12 mouse cellular contexts compared by ENCODE assay signal in the genomic region with DNA sequence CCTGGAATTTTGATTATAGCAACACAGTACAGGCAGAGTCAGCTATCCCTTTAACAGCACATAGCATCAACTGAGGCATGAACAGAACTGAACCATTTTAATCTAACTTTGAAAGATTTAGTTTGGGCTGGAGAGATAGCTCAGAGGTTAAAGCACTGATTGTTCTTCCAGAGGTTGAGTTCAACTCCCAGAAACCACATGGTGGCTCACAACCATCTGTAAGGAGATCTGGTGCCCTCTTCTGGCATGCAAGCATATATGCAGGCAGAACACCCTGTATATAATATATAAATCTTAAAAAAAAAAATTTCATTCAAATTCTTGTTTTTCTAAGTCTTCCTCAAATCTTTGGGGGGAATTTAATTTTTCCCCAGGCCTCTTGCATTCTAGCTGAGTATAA. TPM values are rescaled to one million over a fixed set of nuclear protein-coding genes. Genes with fewer than 3 reads are reported as not detected.
DNase-seq lines count a peak whose midpoint lies in the region; ATAC-seq and TF ChIP-seq lines count a peak whose summit lies in the region.
"Had no signal": no experiment of that assay in that cellular context is flagged by ENCODE, and none has a peak within 500 bp of the region (broad histone marks: within the 10 kb centered on the region; RNA-seq: fewer than 3 reads in every experiment).

No protein-coding gene starts in this region.

- TF ChIP-seq CTCF in gastrocnemius, adult 2 months (IDR thresholded peaks at IDR 0.05), result peak; percentile 73
- peak; percentile 75 for TF ChIP-seq CTCF in lung, postnatal 0 days (IDR thresholded peaks at IDR 0.05)
- peak; percentile 32 to 45 (median 44) for TF ChIP-seq CTCF in MEL (IDR thresholded peaks at IDR 0.05 in 2 of 3, conservative IDR thresholded peaks at IDR 0.05 in 1 of 3; ENCODE audit: control insufficient read depth in 1 of 3, insufficient read depth in 1 of 3, low read depth in 2 of 3, low read length in 3 of 3, poor library complexity in 1 of 3, severe bottlenecking in 1 of 3)

- H3K36me3 ChIP-seq in lung, postnatal 0 days (ENCODE audit: insufficient read depth, low read length), result peaks cover 19% of the 10 kb centered on the region; the same call in 1 of the 2 replicates
- peaks cover 27 to 42% of the 10 kb centered on the region in 2 experiments for H3K36me3 ChIP-seq in MEL (ENCODE audit: control insufficient read depth in 1 of 2, insufficient read depth in 2 of 2, low read length in 2 of 2)

- no peak for TF ChIP-seq POLR2A in MEL (IDR thresholded peaks at IDR 0.05; ENCODE audit: control insufficient read depth in 1 of 2, insufficient read depth in 1 of 2, low read depth in 1 of 2, low read length in 2 of 2, poor library complexity in 1 of 2)

- no peaks in the 10 kb centered on the region for H3K4me1 ChIP-seq in lung, postnatal 0 days (ENCODE audit: insufficient read depth, low read depth, low read length)
- H3K4me1 ChIP-seq in MEL (ENCODE audit: control insufficient read depth in 1 of 2, insufficient read depth in 2 of 2, low read length in 2 of 2), result no peaks in the 10 kb centered on the region; a peak in 1 of 4 replicates
- H3K4me1 ChIP-seq: limb, embryonic 13.5 days; midbrain, embryonic 12.5 days had no signal

- TF ChIP-seq EP300 in lung, postnatal 0 days (IDR thresholded peaks at IDR 0.05), result no peak
- no peak for TF ChIP-seq EP300 in MEL (IDR thresholded peaks at IDR 0.05; ENCODE audit: low read depth in 1 of 2, low read length in 2 of 2)

- no peak for DNase-seq in gastrocnemius, adult 2 months
- no peak for DNase-seq in gastrocnemius, postnatal 14 days
- peak; percentile 67 for DNase-seq in lung, postnatal 0 days (ENCODE audit: low spot score)
- no peak for DNase-seq in lung, postnatal 36 days
- DNase-seq in MEL (ENCODE audit: low read depth, low spot score), result peak; percentile 42
- DNase-seq in naive thymus-derived CD4-positive, alpha-beta T cell, adult 2 months (ENCODE audit: low read depth), result peak; percentile 45
- no peak for DNase-seq in left cerebral cortex, adult 11 months (ENCODE audit: low spot score)
- DNase-seq: adrenal gland, postnatal 10 days had no signal

- no peaks in the 10 kb centered on the region for H3K9me3 ChIP-seq in lung, postnatal 0 days (ENCODE audit: low read length)
- H3K9me3 ChIP-seq in MEL (replicated peaks; ENCODE audit: insufficient read depth, low read length), result no peaks in the 10 kb centered on the region
- H3K9me3 ChIP-seq: limb, embryonic 13.5 days; midbrain, embryonic 12.5 days had no signal

- H3K79me2 ChIP-seq in MEL (ENCODE audit: control insufficient read depth, insufficient read depth, low read length, poor library complexity), result peaks cover 22% of the 10 kb centered on the region

- ATAC-seq in lung, postnatal 0 days, result no peak
- no peak for ATAC-seq in granulocyte monocyte progenitor cell, adult 5-6 weeks (replicated peaks; ENCODE audit: poor library complexity, severe bottlenecking)

- no peaks in the 10 kb centered on the region for H3K27me3 ChIP-seq in lung, postnatal 0 days (replicated peaks; ENCODE audit: insufficient read depth, low read length)
- H3K27me3 ChIP-seq in MEL (ENCODE audit: control insufficient read depth in 1 of 2, insufficient read depth in 2 of 2, low read length in 2 of 2), result no peaks in the 10 kb centered on the region
- H3K27me3 ChIP-seq: limb, embryonic 13.5 days; midbrain, embryonic 12.5 days had no signal

- no peak overlapping the region for H3K4me2 ChIP-seq in lung, postnatal 0 days (replicated peaks; ENCODE audit: low read depth, low read length)
- H3K4me2 ChIP-seq: limb, embryonic 13.5 days; midbrain, embryonic 12.5 days had no signal

- intact Hi-C loops in gastrocnemius, adult 2 months (cut with DNase I), result no loop called here
- intact Hi-C loops in gastrocnemius, postnatal 14 days (cut with DNase I; ENCODE audit: low total_unique reads), result no loop called here

- peak overlapping the region; percentile 13; the same call in 1 of the 2 replicates for H3K27ac ChIP-seq in gastrocnemius, adult 2 months
- H3K27ac ChIP-seq in lung, postnatal 0 days (ENCODE audit: low read length), result no peak overlapping the region
- H3K27ac ChIP-seq in MEL (ENCODE audit: control insufficient read depth, low read depth, low read length), result no peak overlapping the region
- H3K27ac ChIP-seq: limb, embryonic 13.5 days; midbrain, embryonic 12.5 days had no signal

- no peak overlapping the region for H3K9ac ChIP-seq in lung, postnatal 0 days (replicated peaks; ENCODE audit: low read depth)
- no peak overlapping the region for H3K9ac ChIP-seq in MEL (ENCODE audit: control insufficient read depth, low read depth, low read length, poor library complexity, severe bottlenecking)
- H3K9ac ChIP-seq: limb, embryonic 13.5 days; midbrain, embryonic 12.5 days had no signal

- no peak; the same call in 1 of the 2 replicates for TF ChIP-seq RAD21 in MEL (IDR thresholded peaks at IDR 0.05; ENCODE audit: low read depth, low read length)

- H3K4me3 ChIP-seq in gastrocnemius, adult 2 months, result no peak overlapping the region
- no peak overlapping the region for H3K4me3 ChIP-seq in lung, postnatal 0 days (ENCODE audit: low read depth, low read length)
- no peak overlapping the region for H3K4me3 ChIP-seq in MEL (ENCODE audit: control insufficient read depth in 1 of 2, insufficient read depth in 1 of 2, low read depth in 2 of 2, low read length in 2 of 2)
- H3K4me3 ChIP-seq: erythroblast, embryonic 14.5 days; limb, embryonic 13.5 days; midbrain, embryonic 12.5 days had no signal

TF ChIP-seq in MEL, 35 proteins besides CTCF, POLR2A, EP300 and RAD21:
- TF ChIP-seq TBP (IDR thresholded peaks at IDR 0.05; ENCODE audit: low read depth, low read length) (no peak), RCOR1 (IDR thresholded peaks at IDR 0.05; ENCODE audit: low read depth, low read length) (peak; percentile 66), CHD1 (IDR thresholded peaks at IDR 0.05; ENCODE audit: low read depth, low read length) (no peak), ZNF384 (IDR thresholded peaks at IDR 0.05; ENCODE audit: low read depth, low read length) (peak; percentile 73), MYC (IDR thresholded peaks at IDR 0.05; ENCODE audit: low read depth, low read length) (peak; percentile 81)

RNA-seq across cellular contexts. Expression of a gene that starts 9.7 kb away (rescaled TPM):
- total RNA-seq in gastrocnemius, adult 2 months (2021), result 100 to 1,000 TPM in 1 of 2 experiments, 10 to 100 TPM in 1; 92.0 to 104 TPM
- total RNA-seq in gastrocnemius, postnatal 14 days (2021), result 100 to 1,000 TPM in 1 of 2 experiments, 10 to 100 TPM in 1; 89.7 to 106 TPM
- 138 and 155 TPM in 2 replicates for polyA plus RNA-seq in lung, postnatal 0 days (2015; fragmentation: Nextera tagmentation; extraction: Ambion mirVana)
- 618 and 676 TPM in 2 replicates for total RNA-seq in MEL (2012; rRNA removed)
- polyA plus RNA-seq in MEL (2012; ENCODE audit: insufficient read depth in 1 of 2, insufficient read length in 2 of 2, low read depth in 1 of 2, low replicate concordance in 2 of 2, missing spikeins in 1 of 2), result 100 to 1,000 TPM in 1 of 2 experiments, not detected in 1; 886 TPM
- 72.5 and 80.0 TPM in 2 replicates for total RNA-seq in granulocyte monocyte progenitor cell, adult 5-6 weeks (2014; fragmentation: Nextera tagmentation)
- total RNA-seq in granulocyte monocyte progenitor cell, adult 5-6 weeks (2017), result 237 and 273 TPM in 2 replicates

RNA-seq across cellular contexts. Expression of a gene that starts 34.9 kb away (rescaled TPM):
- total RNA-seq in gastrocnemius, adult 2 months (2021), result 1 to 10 TPM; 4.7 to 4.8 TPM
- 1 to 10 TPM; 4.6 to 5.6 TPM for total RNA-seq in gastrocnemius, postnatal 14 days (2021)
- polyA plus RNA-seq in lung, postnatal 0 days (2015; fragmentation: Nextera tagmentation; extraction: Ambion mirVana), result 15.5 and 18.9 TPM in 2 replicates
- total RNA-seq in MEL (2012; rRNA removed), result 24.4 and 25.9 TPM in 2 replicates
- 10 to 100 TPM in 1 of 2 experiments, not detected in 1; 25.9 TPM for polyA plus RNA-seq in MEL (2012; ENCODE audit: insufficient read depth in 1 of 2, insufficient read length in 2 of 2, low read depth in 1 of 2, low replicate concordance in 2 of 2, missing spikeins in 1 of 2)
- 27.7 and 28.9 TPM in 2 replicates for total RNA-seq in granulocyte monocyte progenitor cell, adult 5-6 weeks (2014; fragmentation: Nextera tagmentation)
- 41.9 and 44.5 TPM in 2 replicates for total RNA-seq in granulocyte monocyte progenitor cell, adult 5-6 weeks (2017)

Comparison
In these comparisons a context has a peak if more than half of its experiments do, and no peak if none do; other contexts are left out.
1. DNase-seq: peak in lung, postnatal 0 days (single experiment), MEL (single experiment) and naive thymus-derived CD4-positive, alpha-beta T cell, adult 2 months (single experiment); none in gastrocnemius, adult 2 months (single experiment), gastrocnemius, postnatal 14 days (single experiment), lung, postnatal 36 days (single experiment) and left cerebral cortex, adult 11 months (single experiment).
2. Peak in every context shown above with its lines, with median percentiles within 50 percentile points of each other: CTCF ChIP-seq.